8 mouse cellular contexts compared by ENCODE assay signal in the genomic region with DNA sequence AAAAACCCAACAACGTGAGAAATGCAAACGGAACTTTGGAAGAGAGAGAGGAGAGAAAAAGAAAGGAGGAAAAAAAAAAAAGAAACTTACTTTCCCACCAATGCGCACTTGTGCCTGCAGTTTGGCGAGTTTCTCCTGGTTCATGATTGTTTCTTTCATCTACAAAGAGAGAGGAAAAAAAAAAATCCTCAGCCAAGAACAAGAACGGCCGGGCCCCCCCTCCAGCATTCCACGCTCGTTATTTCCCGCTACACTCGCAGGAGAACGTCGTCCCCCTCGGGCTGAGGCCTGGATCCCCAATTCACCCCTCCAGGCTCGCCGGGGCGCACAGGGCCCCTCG. TPM values are rescaled to one million over a fixed set of nuclear protein-coding genes. Genes with fewer than 3 reads are reported as not detected.
DNase-seq lines count a peak whose midpoint lies in the region; ATAC-seq and TF ChIP-seq lines count a peak whose summit lies in the region.

No protein-coding gene starts in this region.

- no peaks in the 10 kb centered on the region for H3K9me3 ChIP-seq in hindbrain, embryonic 16.5 days (ENCODE audit: control insufficient read depth, low read length)
- no peaks in the 10 kb centered on the region for H3K9me3 ChIP-seq in midbrain, postnatal 0 days (ENCODE audit: low read length)

- peaks cover 4% of the 10 kb centered on the region for H3K4me1 ChIP-seq in brown adipose tissue, adult 24 weeks (ENCODE audit: control insufficient read depth, insufficient read depth, insufficient read length, low read length)
- peaks cover 19% of the 10 kb centered on the region for H3K4me1 ChIP-seq in hindbrain, embryonic 16.5 days (ENCODE audit: control insufficient read depth, insufficient read depth, low read depth, low read length)
- no peaks in the 10 kb centered on the region for H3K4me1 ChIP-seq in midbrain, postnatal 0 days (ENCODE audit: insufficient read depth, low read length)

- peaks cover 18% of the 10 kb centered on the region for H3K36me3 ChIP-seq in hindbrain, embryonic 16.5 days (ENCODE audit: control insufficient read depth, insufficient read depth, low read length)
- peaks cover 9% of the 10 kb centered on the region; the same call in 1 of the 2 replicates for H3K36me3 ChIP-seq in midbrain, postnatal 0 days (ENCODE audit: insufficient read depth, low read length)

- no peaks in the 10 kb centered on the region for H3K27me3 ChIP-seq in hindbrain, embryonic 16.5 days (replicated peaks; ENCODE audit: control insufficient read depth, insufficient read depth, low read length)
- no peaks in the 10 kb centered on the region for H3K27me3 ChIP-seq in midbrain, postnatal 0 days (ENCODE audit: insufficient read depth, low read length)

- DNase-seq in left cerebral cortex, adult 2 months (ENCODE audit: extremely low spot score in 1 of 2, low spot score in 2 of 2), result no peak
- no peak for DNase-seq in left cerebral cortex, postnatal 10 days (ENCODE audit: extremely low spot score in 1 of 2, low spot score in 2 of 2)
- peak; percentile 1 for DNase-seq in midbrain, postnatal 0 days (ENCODE audit: low spot score)
- DNase-seq in urinary bladder, postnatal 14 days (ENCODE audit: low spot score), result no peak
- no peak for DNase-seq in adrenal gland, adult 18-20 months (ENCODE audit: low spot score in 2 of 2)
- DNase-seq in cerebellum, adult 18-20 months, result no peak

- peak overlapping the region; percentile 88 for H3K4me3 ChIP-seq in left cerebral cortex, adult 2 months
- H3K4me3 ChIP-seq in brown adipose tissue, adult 24 weeks (ENCODE audit: insufficient read depth, low read depth, low read length), result peak overlapping the region; percentile 91
- peak overlapping the region; percentile 87 for H3K4me3 ChIP-seq in hindbrain, embryonic 16.5 days (ENCODE audit: low read length)
- H3K4me3 ChIP-seq in midbrain, postnatal 0 days (ENCODE audit: low read depth, low read length), result peak overlapping the region; percentile 99

- H3K9ac ChIP-seq in hindbrain, embryonic 16.5 days (ENCODE audit: low read depth, low read length), result peak overlapping the region; percentile 92
- H3K9ac ChIP-seq in midbrain, postnatal 0 days (replicated peaks; ENCODE audit: low read length, poor library complexity, severe bottlenecking), result peak overlapping the region; percentile 93

- intact Hi-C loops in left cerebral cortex, adult 2 months (cut with DNase I), result loop anchor here (1.0 to 10.0 kb wide), 2 partner anchors 53 to 409 kb away; partner anchors contain the start of genes Ankra2 and Utp15
- intact Hi-C loops in left cerebral cortex, postnatal 10 days (cut with DNase I), result no loop called here

- whole genome bisulfite sequencing in hindbrain, embryonic 16.5 days, result 0% methylated on average over 16 of the region's 17 CpGs
- 0% methylated on average over 16 of the region's 17 CpGs for WGBS in midbrain, postnatal 0 days

- H3K4me2 ChIP-seq in hindbrain, embryonic 16.5 days (ENCODE audit: low read length), result peak overlapping the region; percentile 64
- H3K4me2 ChIP-seq in midbrain, postnatal 0 days (ENCODE audit: low read depth, low read length, poor library complexity, severe bottlenecking), result peak overlapping the region; percentile 52

- H3K27ac ChIP-seq in left cerebral cortex, adult 2 months, result no peak overlapping the region; the same call in 1 of the 2 replicates
- H3K27ac ChIP-seq in brown adipose tissue, adult 24 weeks (replicated peaks; ENCODE audit: low read depth, low read length), result no peak overlapping the region
- peak overlapping the region; percentile 86 for H3K27ac ChIP-seq in hindbrain, embryonic 16.5 days (ENCODE audit: low read depth, low read length)
- peak overlapping the region; percentile 74 for H3K27ac ChIP-seq in midbrain, postnatal 0 days (ENCODE audit: low read depth, low read length)

- no peak for ATAC-seq in hindbrain, embryonic 16.5 days
- ATAC-seq in midbrain, postnatal 0 days (ENCODE audit: low FRiP score), result no peak

- TF ChIP-seq CTCF in left cerebral cortex, adult 2 months (IDR thresholded peaks at IDR 0.05), result no peak
- no peak for TF ChIP-seq CTCF in midbrain, postnatal 0 days (IDR thresholded peaks at IDR 0.05)

RNA-seq across cellular contexts. Expression of gene Btf3, which starts 0.7 kb away (rescaled TPM):
- total RNA-seq in left cerebral cortex, adult 2 months (2021), result 100 to 1,000 TPM; 160 to 170 TPM
- total RNA-seq in left cerebral cortex, postnatal 10 days (2021), result 100 to 1,000 TPM; 219 to 230 TPM
- polyA plus RNA-seq in brown adipose tissue, adult 24 weeks (2012; ENCODE audit: insufficient read depth, insufficient read length, missing spikeins), result 246 and 281 TPM in 2 replicates
- 428 and 449 TPM in 2 replicates for polyA plus RNA-seq in hindbrain, embryonic 16.5 days (2015; fragmentation: Nextera tagmentation; extraction: Ambion mirVana)
- total RNA-seq in midbrain, postnatal 0 days (2014; rRNA removed), result 269 and 303 TPM in 2 replicates
- polyA plus RNA-seq in midbrain, postnatal 0 days (2015; fragmentation: Nextera tagmentation; extraction: Ambion mirVana), result 441 and 472 TPM in 2 replicates
- total RNA-seq in adrenal gland, adult 18-20 months (2021), result 100 to 1,000 TPM; 298 to 383 TPM

RNA-seq across cellular contexts. Expression of gene Gm21976, which starts 36.4 kb away (rescaled TPM):
- total RNA-seq in left cerebral cortex, adult 2 months (2021), result not detected
- not detected for total RNA-seq in left cerebral cortex, postnatal 10 days (2021)
- polyA plus RNA-seq in brown adipose tissue, adult 24 weeks (2012; ENCODE audit: insufficient read depth, insufficient read length, missing spikeins), result not detected in 2 replicates
- 0.32 TPM in 1 of 2 replicates, not detected in the other for polyA plus RNA-seq in hindbrain, embryonic 16.5 days (2015; fragmentation: Nextera tagmentation; extraction: Ambion mirVana)
- total RNA-seq in midbrain, postnatal 0 days (2014; rRNA removed), result 3.0 TPM in 1 of 2 replicates, not detected in the other
- not detected in 2 replicates for polyA plus RNA-seq in midbrain, postnatal 0 days (2015; fragmentation: Nextera tagmentation; extraction: Ambion mirVana)
- total RNA-seq in adrenal gland, adult 18-20 months (2021), result not detected

RNA-seq across cellular contexts. Expression of gene Foxd1, which starts 37.9 kb away (rescaled TPM):
- total RNA-seq in left cerebral cortex, adult 2 months (2021), result 1 to 10 TPM; 1.5 to 1.9 TPM
- 1 to 10 TPM; 1.1 to 1.6 TPM for total RNA-seq in left cerebral cortex, postnatal 10 days (2021)
- polyA plus RNA-seq in brown adipose tissue, adult 24 weeks (2012; ENCODE audit: insufficient read depth, insufficient read length, missing spikeins), result not detected in 2 replicates
- 0.43 and 0.75 TPM in 2 replicates for polyA plus RNA-seq in hindbrain, embryonic 16.5 days (2015; fragmentation: Nextera tagmentation; extraction: Ambion mirVana)
- 2.4 and 2.5 TPM in 2 replicates for total RNA-seq in midbrain, postnatal 0 days (2014; rRNA removed)
- 0.59 and 0.74 TPM in 2 replicates for polyA plus RNA-seq in midbrain, postnatal 0 days (2015; fragmentation: Nextera tagmentation; extraction: Ambion mirVana)
- under 1 TPM; 0.50 to 0.54 TPM for total RNA-seq in adrenal gland, adult 18-20 months (2021)

RNA-seq across cellular contexts. Expression of gene Ankra2, which starts 53.2 kb away (rescaled TPM):
- total RNA-seq in left cerebral cortex, adult 2 months (2021), result 10 to 100 TPM; 47.1 TPM
- 10 to 100 TPM; 62.1 to 62.4 TPM for total RNA-seq in left cerebral cortex, postnatal 10 days (2021)
- polyA plus RNA-seq in brown adipose tissue, adult 24 weeks (2012; ENCODE audit: insufficient read depth, insufficient read length, missing spikeins), result 4.0 and 7.9 TPM in 2 replicates
- polyA plus RNA-seq in hindbrain, embryonic 16.5 days (2015; fragmentation: Nextera tagmentation; extraction: Ambion mirVana), result 62.8 and 63.9 TPM in 2 replicates
- 81.8 and 102 TPM in 2 replicates for total RNA-seq in midbrain, postnatal 0 days (2014; rRNA removed)
- 102 and 109 TPM in 2 replicates for polyA plus RNA-seq in midbrain, postnatal 0 days (2015; fragmentation: Nextera tagmentation; extraction: Ambion mirVana)
- total RNA-seq in adrenal gland, adult 18-20 months (2021), result 10 to 100 TPM; 15.4 to 22.9 TPM

RNA-seq across cellular contexts. Expression of gene Utp15, which starts 53.3 kb away (rescaled TPM):
- 10 to 100 TPM; 22.2 to 23.0 TPM for total RNA-seq in left cerebral cortex, adult 2 months (2021)
- total RNA-seq in left cerebral cortex, postnatal 10 days (2021), result 10 to 100 TPM; 20.9 to 21.5 TPM
- 3.4 and 3.6 TPM in 2 replicates for polyA plus RNA-seq in brown adipose tissue, adult 24 weeks (2012; ENCODE audit: insufficient read depth, insufficient read length, missing spikeins)
- polyA plus RNA-seq in hindbrain, embryonic 16.5 days (2015; fragmentation: Nextera tagmentation; extraction: Ambion mirVana), result 27.0 and 32.2 TPM in 2 replicates
- 24.7 and 35.2 TPM in 2 replicates for total RNA-seq in midbrain, postnatal 0 days (2014; rRNA removed)
- 24.1 and 26.0 TPM in 2 replicates for polyA plus RNA-seq in midbrain, postnatal 0 days (2015; fragmentation: Nextera tagmentation; extraction: Ambion mirVana)
- total RNA-seq in adrenal gland, adult 18-20 months (2021), result 10 to 100 TPM; 16.4 to 20.1 TPM

Comparison
In these comparisons a context has a peak if more than half of its experiments do, and no peak if none do; other contexts are left out.
1. H3K27ac ChIP-seq: peak in hindbrain, embryonic 16.5 days (single experiment) and midbrain, postnatal 0 days (single experiment); none in left cerebral cortex, adult 2 months (single experiment) and brown adipose tissue, adult 24 weeks (single experiment).
2. Peak in every context shown above with its lines, with median percentiles within 50 percentile points of each other: H3K4me3 ChIP-seq.